Mouse (Mus musculus): ENCODE data around the gene Smim9.

GRCm38 (mm10) chrX:75115550-75115949 lies 48.0 kb downstream of the Smim9 start:
- TF ChIP-seq CTCF (conservative IDR thresholded peaks at IDR 0.05 in 1 of 2, IDR thresholded peaks at IDR 0.05 in 1 of 2; ENCODE audit: low read depth in 2 of 2, low read length in 2 of 2) (no peak), ZMIZ1 (IDR thresholded peaks at IDR 0.05; ENCODE audit: low read depth, low read length) (no peak), EP300 (IDR thresholded peaks at IDR 0.05; ENCODE audit: low read length) (no peak), USF1 (IDR thresholded peaks at IDR 0.05; ENCODE audit: low read depth, low read length) (no peak)

All from CH12.LX (cell line).